Mouse (Mus musculus): ENCODE data around the gene Rnf208. TPM values are rescaled to one million over a fixed set of nuclear protein-coding genes. Genes with fewer than 3 reads are reported as not detected.
"Not testable (repeated sequence)": the region's sequence is repeated elsewhere in the genome, so short reads cannot be mapped to it uniquely, and the experiment has no call there.

Gene Rnf208
- polyA plus RNA-seq, 1 experiment: 9.0 TPM

- no peak for DNase-seq (ENCODE audit: low read depth)
Measured at GRCm38 (mm10) chr2:25246183-25247072, 4.4 kb downstream of the Rnf208 start, which contains the start of gene AL732309.1. AL732309.1 (minus strand) TSS chr2:25246863.

GRCm38 (mm10) chr2:25252331-25252730 is 10.3 kb downstream of the Rnf208 start:
- DNase-seq (ENCODE audit: low read depth): no peak

GRCm38 (mm10) chr2:25255284-25255779 is 13.3 kb downstream of the Rnf208 start, which contains the start of gene Tmem203:
Tmem203 (plus strand) TSS chr2:25255439.
- DNase-seq (ENCODE audit: low read depth): no peak

- not testable (repeated sequence) for DNase-seq (ENCODE audit: low read depth)
Measured at GRCm38 (mm10) chr2:25256443-25257109, 14.5 kb downstream of the Rnf208 start.

DNA sequence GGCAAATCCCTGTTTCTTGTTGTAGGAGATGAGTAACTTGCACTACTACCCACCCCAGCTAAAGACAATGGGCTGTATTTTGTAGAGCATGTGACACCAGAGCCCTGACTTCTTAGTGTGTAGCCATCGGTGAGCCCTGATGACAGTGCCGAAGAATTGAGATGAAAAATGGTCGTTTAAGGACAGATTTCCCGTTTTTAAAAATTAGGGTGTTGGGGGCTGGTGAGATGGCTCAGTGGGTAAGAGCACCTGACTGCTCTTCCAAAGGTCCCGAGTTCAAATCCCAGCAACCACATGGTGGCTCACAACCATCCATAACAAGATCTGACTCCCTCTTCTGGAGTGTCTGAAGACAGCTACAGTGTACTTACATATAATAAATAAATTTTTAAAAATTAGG is 15.2 kb downstream of the Rnf208 start:
- not testable (repeated sequence) for DNase-seq (ENCODE audit: low read depth)

- no peak for DNase-seq (ENCODE audit: low read depth)
Measured at GRCm38 (mm10) chr2:25258887-25259286, 16.8 kb downstream of the Rnf208 start.

- no peak for DNase-seq (ENCODE audit: low read depth)
Measured at GRCm38 (mm10) chr2:25261870-25262269, 19.8 kb downstream of the Rnf208 start.

- peak; percentile 90 for DNase-seq (ENCODE audit: low read depth)
Measured at GRCm38 (mm10) chr2:25262291-25262767, 20.3 kb downstream of the Rnf208 start, which contains the start of gene Tprn. Tprn (plus strand) TSS chr2:25262618.

- DNase-seq (ENCODE audit: low read depth): no peak
Measured at GRCm38 (mm10) chr2:25262795-25263622, 21.0 kb downstream of the Rnf208 start.

GRCm38 (mm10) chr2:25263623-25264285 is 21.7 kb downstream of the Rnf208 start:
- DNase-seq (ENCODE audit: low read depth): no peak

DNA sequence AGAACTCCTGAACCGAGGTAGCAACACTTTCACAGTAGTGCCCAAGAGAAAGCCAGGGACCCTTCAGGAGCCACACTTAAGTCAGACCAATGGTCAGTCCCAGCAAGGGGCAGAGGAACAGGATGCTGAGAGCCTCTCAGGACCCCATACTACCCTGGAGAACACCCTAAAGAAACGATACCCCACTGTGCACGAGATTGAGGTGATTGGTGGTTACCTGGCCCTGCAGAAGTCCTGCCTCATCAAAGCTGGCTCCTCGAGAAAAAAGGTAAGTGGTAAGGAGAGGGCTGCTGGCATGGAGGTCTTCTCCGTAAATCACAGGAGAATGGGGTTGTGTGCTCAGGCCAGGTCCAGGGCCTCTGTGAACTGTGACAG is 22.2 kb downstream of the Rnf208 start:
- DNase-seq (ENCODE audit: low read depth): no peak

GRCm38 (mm10) chr2:25264851-25265250 is 22.8 kb downstream of the Rnf208 start:
- DNase-seq (ENCODE audit: low read depth): no peak

DNA sequence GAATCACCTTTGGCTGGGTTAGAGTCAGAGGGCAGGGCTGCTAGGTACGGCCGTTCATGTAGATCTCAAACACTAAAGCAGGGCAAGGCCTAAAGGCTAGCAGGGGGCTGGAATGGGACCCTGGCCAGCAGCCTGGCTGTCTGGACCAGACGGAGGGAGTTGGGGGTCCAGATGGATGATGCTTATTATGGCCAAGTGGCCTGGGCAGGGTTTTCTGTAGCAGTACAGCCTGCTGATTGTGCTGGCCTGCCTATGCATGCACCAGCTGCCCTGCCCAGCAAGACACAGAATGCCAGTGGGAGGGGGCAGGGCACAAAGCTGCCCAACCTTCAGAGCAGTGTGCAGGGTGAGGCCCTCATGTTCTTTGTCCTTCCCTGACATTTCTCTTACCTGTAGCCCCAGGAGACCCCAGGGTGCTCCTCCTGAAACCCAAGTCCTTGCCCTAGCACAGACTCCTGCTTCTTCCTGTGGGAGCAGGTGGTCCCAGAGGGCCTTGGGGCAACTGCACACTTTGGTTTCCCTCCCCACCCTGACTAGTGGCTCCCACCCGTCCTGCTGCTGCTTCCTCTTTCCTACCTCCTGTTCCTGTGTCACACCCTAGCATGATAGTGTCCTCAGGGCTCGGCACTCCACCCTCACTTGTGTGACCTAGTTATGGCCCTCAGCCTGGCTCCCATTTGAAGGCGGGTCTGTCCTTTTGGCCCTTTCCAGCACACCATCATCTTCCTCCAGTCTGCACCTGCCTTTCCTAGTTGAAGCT is 24.0 kb downstream of the Rnf208 start:
- no peak for DNase-seq (ENCODE audit: low read depth)

GRCm38 (mm10) chr2:25266720-25267119 is 24.7 kb downstream of the Rnf208 start:
- no peak for DNase-seq (ENCODE audit: low read depth)

DNA sequence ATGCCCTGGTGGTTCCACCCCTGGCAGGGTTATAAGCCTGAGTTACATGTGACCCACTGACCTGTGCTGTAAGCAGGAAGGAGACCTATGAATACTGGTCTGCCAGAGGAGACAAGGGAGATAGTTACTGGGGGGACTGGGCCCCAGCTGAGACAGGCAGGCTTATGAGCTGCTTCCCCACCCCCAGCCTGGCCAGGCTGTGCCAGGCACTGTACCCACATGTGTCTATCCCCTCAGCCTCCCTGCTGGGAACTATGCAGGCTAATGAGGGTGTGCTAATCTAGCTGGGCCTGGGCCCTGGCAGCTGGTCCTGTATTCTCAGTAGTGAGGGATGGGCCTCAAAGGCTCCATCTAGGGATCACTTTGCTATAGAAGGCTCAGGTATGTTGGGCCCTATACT is 25.2 kb downstream of the Rnf208 start:
- no peak for DNase-seq (ENCODE audit: low read depth)

DNA sequence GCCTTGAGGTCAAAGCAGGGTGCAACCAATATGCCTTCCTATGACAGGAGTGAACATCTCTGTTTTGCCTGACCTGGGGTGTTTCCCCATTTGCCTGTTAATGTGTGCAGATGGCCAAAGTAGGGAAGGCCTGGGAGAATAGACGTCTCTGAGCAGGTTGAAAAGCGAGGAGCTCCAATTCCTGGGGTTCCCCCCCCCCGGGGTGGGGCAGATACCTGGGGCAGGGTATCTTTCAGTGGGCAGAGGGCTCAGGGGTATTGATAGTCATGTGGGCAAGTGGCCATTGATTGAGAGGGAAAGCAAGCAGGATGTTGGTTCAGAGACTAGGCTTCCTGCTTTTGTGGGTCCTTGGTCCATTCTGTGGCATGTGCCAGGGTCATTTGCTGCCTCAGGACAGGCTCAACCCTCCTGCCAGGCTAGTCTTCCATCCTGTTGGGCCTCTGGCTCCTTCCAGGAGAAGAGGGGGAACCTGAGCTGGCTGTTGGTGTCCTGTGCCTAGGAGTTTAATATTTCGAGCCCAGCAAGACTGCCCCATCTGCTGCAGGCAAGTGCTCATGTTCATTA is 25.8 kb downstream of the Rnf208 start:
- no peak for DNase-seq (ENCODE audit: low read depth)

DNA sequence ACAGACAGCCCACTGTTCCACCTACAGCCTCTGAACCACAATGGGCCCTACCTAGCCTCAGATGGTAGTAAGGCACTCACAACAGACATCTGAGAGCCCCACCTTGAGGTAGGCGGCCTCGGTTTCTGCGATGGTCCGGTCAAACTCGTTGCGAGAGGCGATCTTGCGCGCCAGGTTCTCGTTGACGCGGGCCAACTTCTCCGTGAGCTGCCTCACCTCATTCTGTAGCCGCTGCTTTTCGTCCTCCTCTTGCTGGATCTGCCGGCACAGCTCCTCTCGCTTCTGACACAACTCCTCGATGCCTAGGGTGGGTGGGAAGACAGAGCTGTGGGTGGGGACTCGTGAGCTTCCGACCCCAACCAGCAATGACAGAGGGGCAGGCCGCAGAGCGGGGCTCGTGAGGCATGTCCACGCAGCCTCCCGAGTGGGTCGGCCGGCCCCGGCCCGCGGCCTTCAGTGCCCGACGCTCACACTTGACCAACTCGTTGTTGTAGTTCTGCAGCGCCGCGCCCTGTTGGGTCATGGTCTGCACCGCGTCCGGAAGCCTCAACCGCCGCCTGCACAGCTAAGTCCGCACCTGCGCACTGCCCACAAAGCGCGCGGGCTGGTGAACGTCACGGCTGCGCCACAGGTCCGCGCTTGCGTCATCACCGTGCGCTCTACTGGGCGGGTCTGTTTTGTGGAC is 29.9 kb downstream of the Rnf208 start, which contains the start of the genes Ssna1 and Anapc2:
Gene Ssna1 (minus strand): TSS at position 612 of the 685 bp plus-strand sequence.
Gene Anapc2 (plus strand): TSS at position 652 of the 685 bp plus-strand sequence.
- peak; percentile 62 for DNase-seq (ENCODE audit: low read depth)

DNA sequence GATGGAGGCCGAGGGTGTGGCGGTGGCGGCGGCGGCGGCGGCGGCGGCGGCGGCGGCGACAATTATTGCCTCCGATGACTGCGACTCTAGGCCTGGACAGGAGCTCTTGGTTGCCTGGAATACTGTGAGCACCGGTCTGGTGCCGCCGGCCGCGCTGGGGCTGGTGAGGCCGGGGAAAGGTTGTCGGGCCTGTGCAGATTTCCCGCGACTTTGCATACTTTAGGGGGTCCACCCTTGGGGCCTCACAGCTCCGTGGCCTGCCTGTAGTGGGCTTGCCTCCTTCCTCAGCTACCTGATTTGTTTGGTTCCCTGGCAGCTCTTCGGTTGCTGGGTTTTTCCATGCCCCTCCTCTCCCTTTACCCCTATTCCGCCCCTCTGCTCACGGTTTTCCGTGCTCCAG is 30.5 kb downstream of the Rnf208 start:
- DNase-seq (ENCODE audit: low read depth): no peak

DNA sequence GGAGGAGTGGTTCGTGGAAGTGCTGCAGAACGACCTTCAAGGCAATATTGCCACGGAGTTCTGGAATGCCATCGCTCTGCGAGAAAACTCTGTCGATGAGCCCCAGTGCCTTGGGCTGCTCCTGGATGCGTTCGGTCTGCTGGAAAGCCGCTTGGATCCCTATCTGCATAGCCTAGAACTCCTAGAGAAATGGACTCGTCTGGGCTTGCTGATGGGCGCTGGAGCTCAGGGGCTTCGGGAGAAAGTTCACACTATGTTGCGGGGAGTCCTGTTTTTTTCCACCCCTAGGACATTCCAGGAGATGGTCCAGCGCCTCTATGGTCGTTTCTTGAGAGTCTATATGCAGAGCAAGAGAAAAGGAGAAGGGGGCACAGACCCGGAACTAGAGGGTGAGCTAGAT is 31.0 kb downstream of the Rnf208 start:
- DNase-seq (ENCODE audit: low read depth): no peak

Data from gonadal fat pad, adult 2 months (tissue).